Mouse (Mus musculus) liver, embryonic 14.5 days (tissue): ENCODE data around the gene Tcta. TPM values are rescaled to one million over a fixed set of nuclear protein-coding genes. Genes with fewer than 3 reads are reported as not detected.

Source experiments
- ATAC-seq: fragments of 200-750 bp; cut with Nextera tagmentation; 2 replicates; pipeline ENCODE4 v1.8.0; 2017; ENCODE audit warnings: moderate number of reproducible peaks, mild to moderate bottlenecking, moderate library complexity; ENCODE audit not compliant: insufficient read depth
- DNase-seq, 3 experiments: peaks; one replicate each; pipeline ENCODE4 v3.0.0-alpha.2; 2012 to 2013; ENCODE audit warnings: low read depth in 3 of 3, low spot score in 3 of 3
- H3K27ac ChIP-seq: fragments of 300-500 bp; sonication (generic); 2 replicates; pipeline ENCODE4 v1.5.1; 2014; ENCODE audit warnings: moderate library complexity, mild to moderate bottlenecking, control low read depth, inconsistent platforms
- H3K27me3 ChIP-seq: fragments of 300-500 bp; sonication (generic); 2 replicates; pipeline ENCODE4 v1.6.1; 2014; ENCODE audit warnings: mild to moderate bottlenecking, low read length, moderate library complexity; ENCODE audit not compliant: control insufficient read depth, insufficient read depth
- H3K36me3 ChIP-seq: fragments of 300-500 bp; sonication (generic); replicated peaks from 2 replicates; pipeline ENCODE4 v1.6.1; 2014; ENCODE audit warnings: low read depth; ENCODE audit not compliant: control insufficient read depth, insufficient read depth
- H3K4me1 ChIP-seq, 2 experiments: fragments of 200-500 bp in 1 of 2; fragments of 300-500 bp in 1 of 2; sonication (generic) in 1 of 2; replicated peaks; 2 replicates each; pipeline ENCODE4 v1.6.1; 2012 to 2014; ENCODE audit warnings: antibody characterized with exemption in 1 of 2, inconsistent platforms in 1 of 2, low read length in 1 of 2; ENCODE audit not compliant: control insufficient read depth in 2 of 2, insufficient read depth in 2 of 2
- H3K4me2 ChIP-seq: fragments of 300-500 bp; sonication (generic); 2 replicates; pipeline ENCODE4 v1.6.1; 2014; ENCODE audit warnings: low read depth, mild to moderate bottlenecking, control low read depth, moderate library complexity
- H3K4me3 ChIP-seq, 2 experiments: fragments of 200-500 bp in 1 of 2; fragments of 300-500 bp in 1 of 2; sonication (generic) in 1 of 2; 2 replicates each; pipeline ENCODE4 v1.5.1; 2012 to 2014; ENCODE audit warnings: low read depth in 2 of 2, low read length in 2 of 2, mild to moderate bottlenecking in 2 of 2, control low read depth in 1 of 2, inconsistent platforms in 1 of 2, moderate library complexity in 1 of 2; ENCODE audit not compliant: insufficient read depth in 1 of 2
- H3K9ac ChIP-seq: fragments of 300-500 bp; sonication (generic); replicated peaks from 2 replicates; pipeline ENCODE4 v1.6.1; 2014; ENCODE audit warnings: mild to moderate bottlenecking, control low read depth, moderate library complexity
- H3K9me3 ChIP-seq: fragments of 300-500 bp; sonication (generic); 2 replicates; pipeline ENCODE4 v1.6.1; 2016; ENCODE audit warnings: low read length, mixed read lengths; ENCODE audit not compliant: control insufficient read depth
- CTCF ChIP-seq: IDR thresholded peaks from 2 replicates; pipeline ENCODE4 v1.5.1; 2016; ENCODE audit warnings: antibody characterized with exemption, low read depth, control low read depth
- EP300 ChIP-seq: IDR thresholded peaks from 2 replicates; pipeline ENCODE4 v1.6.1; 2016; ENCODE audit warnings: antibody characterized with exemption, low read depth
- WGBS: fragments of 180-500 bp; shearing (Covaris S2); extraction: QIAGEN DNeasy Blood & Tissue Kit; methylation state at CpG from one replicate; pipeline ENCODE4 v1.1.7; 2014; ENCODE audit not compliant: insufficient replicate concordance; 5-methylcytosine and 5-hydroxymethylcytosine counted together
- polyA plus RNA-seq, 2 experiments: library from polyadenylated mRNA; depleted of rRNA in 1 of 2; stranded (reverse) in 1 of 2; unstranded in 1 of 2; fragments of >200 nt; fragmentation: Nextera tagmentation in 1 of 2; extraction: Ambion mirVana in 1 of 2; gene quantifications; 2 replicates each; pipeline versions ENCODE4 v1.2.1 to v1.2.3; 2012 to 2014

The Tcta gene
- polyA plus RNA-seq, 2 experiments: 10.6 to 10.9 TPM

- H3K9ac ChIP-seq: peak overlapping the region; percentile 100
- DNase-seq: no peak
- TF ChIP-seq CTCF (no peak), EP300 (no peak)
Measured at GRCm38 (mm10) chr9:108341801-108342200, 35.8 kb upstream of the Tcta start.

DNA sequence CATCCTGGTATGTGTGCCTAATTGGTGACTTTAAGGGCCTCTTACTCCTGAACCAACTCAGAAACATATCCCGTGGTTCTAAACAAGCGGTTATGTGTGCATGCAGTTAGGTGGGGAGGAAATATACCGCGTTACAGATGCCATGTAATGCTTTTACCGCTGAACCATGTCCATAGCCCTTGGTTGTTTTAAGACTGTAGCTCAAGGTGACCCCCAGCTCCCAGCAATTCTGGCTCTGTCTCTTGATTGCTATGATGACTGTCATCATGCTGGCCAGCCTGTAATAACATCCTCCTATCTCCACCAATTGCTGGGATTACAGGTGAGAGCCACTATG is 35.1 kb upstream of the Tcta start:
- H3K27me3 ChIP-seq: no peaks in the 10 kb centered on the region
- peak overlapping the region; percentile 99 for H3K27ac ChIP-seq
- peaks cover 39% of the 10 kb centered on the region for H3K36me3 ChIP-seq
- WGBS: 35% methylated on average over 5 of the region's 5 CpGs
- H3K9ac ChIP-seq: peak overlapping the region; percentile 100
- no peak for TF ChIP-seq EP300
- no peak for TF ChIP-seq CTCF
- no peak for DNase-seq
- no peaks in the 10 kb centered on the region for H3K9me3 ChIP-seq
- peak overlapping the region; percentile 70 to 84 for H3K4me3 ChIP-seq
- H3K4me1 ChIP-seq: peaks cover 54 to 63% of the 10 kb centered on the region in 2 experiments
- ATAC-seq: no peak
- peak overlapping the region; percentile 95 for H3K4me2 ChIP-seq

More at GRCm38 (mm10) chr9:108341801-108342200, 35.8 kb upstream of the Tcta start:
- no peak for ATAC-seq
- peaks cover 32% of the 10 kb centered on the region for H3K36me3 ChIP-seq
- H3K27me3 ChIP-seq: no peaks in the 10 kb centered on the region
- H3K4me3 ChIP-seq: peak overlapping the region; percentile 6 to 84; a peak in 3 of 4 replicates
- peak overlapping the region; percentile 99 for H3K27ac ChIP-seq
- H3K4me1 ChIP-seq: peaks cover 56 to 67% of the 10 kb centered on the region in 2 experiments
- no peaks in the 10 kb centered on the region for H3K9me3 ChIP-seq
- peak overlapping the region; percentile 95 for H3K4me2 ChIP-seq

DNA sequence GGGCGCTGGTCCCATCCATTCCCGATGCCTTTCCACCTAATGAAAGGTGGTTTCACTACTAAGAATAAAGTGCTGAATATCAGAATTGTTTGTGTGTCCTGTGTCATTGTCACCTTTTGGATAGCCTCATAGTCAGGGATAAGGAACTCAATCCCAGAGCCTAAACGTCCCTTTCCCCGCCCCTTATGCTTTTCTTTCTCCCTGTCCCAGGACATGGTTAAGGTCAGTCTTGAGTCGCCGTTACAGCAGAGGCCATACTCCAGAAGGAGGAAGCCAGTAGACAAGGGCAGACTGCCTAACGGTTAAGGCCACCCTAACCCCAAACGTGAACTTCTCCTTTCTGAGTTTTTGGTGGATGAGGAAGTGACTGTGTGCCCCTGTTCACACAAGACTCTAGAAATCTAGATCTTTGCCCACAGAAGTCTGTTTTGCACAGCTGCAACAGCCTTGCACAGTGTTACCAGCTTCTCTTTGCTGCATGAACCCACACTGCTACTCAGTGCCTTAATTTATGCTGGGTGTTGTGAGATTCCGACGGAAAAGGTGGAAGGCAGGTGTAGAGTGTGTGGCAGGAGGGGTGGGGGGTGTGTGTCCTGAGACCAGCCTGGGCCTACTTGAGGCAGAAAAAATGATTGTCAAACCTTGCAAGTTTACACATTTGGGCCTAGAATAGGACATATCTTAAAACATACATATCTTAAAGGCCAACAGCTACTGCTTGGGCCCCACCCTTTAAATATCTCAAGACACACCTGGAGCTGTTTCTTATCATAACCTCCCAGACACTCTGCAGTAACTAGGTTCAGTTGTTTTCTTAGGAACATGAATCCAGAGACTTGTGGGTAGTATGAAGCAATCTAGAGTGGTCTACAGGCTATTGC is 34.5 kb upstream of the Tcta start:
- DNase-seq: peak; percentile 91 to 93 (median 91)
- Histone ChIP-seq H3K9me3 (no peaks in the 10 kb centered on the region), H3K27ac (peak overlapping the region; percentile 99), H3K27me3 (no peaks in the 10 kb centered on the region), H3K9ac (peak overlapping the region; percentile 100), H3K4me1 (peaks cover 50 to 60% of the 10 kb centered on the region in 2 experiments), H3K4me3 (peak overlapping the region; percentile 76 to 84), H3K4me2 (peak overlapping the region; percentile 95), H3K36me3 (peaks cover 45% of the 10 kb centered on the region)
- TF ChIP-seq EP300 (peak; percentile 100), CTCF (no peak)
- peak; percentile 71 for ATAC-seq
- 4% methylated on average over 10 of the region's 10 CpGs for WGBS

DNA sequence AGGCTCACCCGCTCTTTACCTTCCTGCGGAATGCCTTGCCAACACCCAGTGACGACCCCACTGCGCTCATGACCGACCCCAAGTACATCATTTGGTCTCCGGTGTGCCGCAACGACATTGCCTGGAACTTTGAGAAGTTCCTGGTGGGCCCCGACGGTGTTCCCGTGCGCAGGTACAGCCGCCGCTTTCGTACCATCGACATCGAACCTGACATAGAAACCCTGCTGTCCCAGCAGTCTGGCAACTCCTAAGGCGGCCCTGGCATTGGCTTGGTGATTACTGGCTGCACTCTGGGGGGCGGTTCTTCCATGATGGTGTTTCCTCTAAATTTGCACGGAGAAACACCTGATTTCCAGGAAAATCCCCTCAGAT is 33.9 kb upstream of the Tcta start:
- no peak for TF ChIP-seq CTCF
- TF ChIP-seq EP300: no peak
- ATAC-seq (no peak), DNase-seq (peak in 1 of 3 experiments; percentile 38)
- Histone ChIP-seq H3K36me3 (peaks cover 51% of the 10 kb centered on the region), H3K4me1 (peaks cover 47 to 56% of the 10 kb centered on the region in 2 experiments), H3K27me3 (no peaks in the 10 kb centered on the region), H3K27ac (peak overlapping the region; percentile 99), H3K9ac (peak overlapping the region; percentile 100), H3K4me2 (peak overlapping the region; percentile 95), H3K9me3 (no peaks in the 10 kb centered on the region), H3K4me3 (peak overlapping the region; percentile 76 to 84)
- WGBS: 2% methylated on average over 20 of the region's 20 CpGs
